ENCODE assay signal across 30 mouse cellular contexts in genomic region chr6:113263531-113263930, GRCm38 (mm10). TPM values are rescaled to one million over a fixed set of nuclear protein-coding genes. Genes with fewer than 3 reads are reported as not detected.
DNase-seq lines count a peak whose midpoint lies in the region; ATAC-seq and TF ChIP-seq lines count a peak whose summit lies in the region.
"Had no signal": no experiment of that assay in that cellular context is flagged by ENCODE, and none has a peak within 500 bp of the region (broad histone marks: within the 10 kb centered on the region; RNA-seq: fewer than 3 reads in every experiment).

No protein-coding gene starts in this region.

- peaks cover 87% of the 10 kb centered on the region for H3K36me3 ChIP-seq in hindbrain, embryonic 14.5 days (replicated peaks; ENCODE audit: control insufficient read depth, insufficient read depth)
- 0 out of 2 replicates have a peak, but pooled peaks cover 3% of the 10 kb centered on the region for H3K36me3 ChIP-seq in hindbrain, embryonic 11.5 days (ENCODE audit: control insufficient read depth, insufficient read depth, low read length)
- H3K36me3 ChIP-seq in hindbrain, postnatal 0 days (ENCODE audit: insufficient read depth, low read length): peaks cover 65% of the 10 kb centered on the region
- peaks cover 96% of the 10 kb centered on the region for H3K36me3 ChIP-seq in hindbrain, embryonic 13.5 days

- H3K9ac ChIP-seq in hindbrain, embryonic 14.5 days: no peak overlapping the region
- no peak overlapping the region for H3K9ac ChIP-seq in hindbrain, embryonic 11.5 days (ENCODE audit: low read depth, low read length)
- H3K9ac ChIP-seq in hindbrain, postnatal 0 days (replicated peaks; ENCODE audit: low read length): no peak overlapping the region
- H3K9ac ChIP-seq in hindbrain, embryonic 13.5 days: no peak overlapping the region
- H3K9ac ChIP-seq: embryonic facial prominence, embryonic 13.5 days; forebrain, embryonic 13.5 days; heart, embryonic 13.5 days; intestine, embryonic 15.5 days had no signal

- no peak overlapping the region for H3K4me2 ChIP-seq in hindbrain, embryonic 14.5 days (replicated peaks)
- no peak overlapping the region for H3K4me2 ChIP-seq in hindbrain, embryonic 11.5 days (replicated peaks; ENCODE audit: low read depth, low read length)
- no peak overlapping the region for H3K4me2 ChIP-seq in hindbrain, postnatal 0 days (ENCODE audit: low read depth, low read length)
- no peak overlapping the region for H3K4me2 ChIP-seq in hindbrain, embryonic 13.5 days
- H3K4me2 ChIP-seq: embryonic facial prominence, embryonic 13.5 days; forebrain, embryonic 13.5 days; heart, embryonic 13.5 days; intestine, embryonic 15.5 days had no signal

- no peak for TF ChIP-seq CTCF in hindbrain, postnatal 0 days (IDR thresholded peaks at IDR 0.05; ENCODE audit: low read depth)

- WGBS in hindbrain, embryonic 14.5 days: 92% methylated on average over 6 of the region's 6 CpGs
- 88% methylated on average over 6 of the region's 6 CpGs for WGBS in hindbrain, embryonic 11.5 days
- WGBS in hindbrain, postnatal 0 days: 85% methylated on average over 6 of the region's 6 CpGs
- 91% methylated on average over 6 of the region's 6 CpGs for WGBS in hindbrain, embryonic 13.5 days

- H3K9me3 ChIP-seq in hindbrain, embryonic 14.5 days (ENCODE audit: control insufficient read depth, low read length): no peaks in the 10 kb centered on the region
- no peaks in the 10 kb centered on the region for H3K9me3 ChIP-seq in hindbrain, embryonic 11.5 days (ENCODE audit: control insufficient read depth, low read length)
- H3K9me3 ChIP-seq in hindbrain, postnatal 0 days (ENCODE audit: low read length): no peaks in the 10 kb centered on the region
- no peaks in the 10 kb centered on the region for H3K9me3 ChIP-seq in hindbrain, embryonic 13.5 days
- H3K9me3 ChIP-seq: embryonic facial prominence, embryonic 13.5 days; forebrain, embryonic 10.5 days; forebrain, embryonic 13.5 days; G1E; heart, embryonic 10.5 days; heart, embryonic 13.5 days; intestine, embryonic 15.5 days had no signal

- H3K27me3 ChIP-seq in hindbrain, embryonic 14.5 days (ENCODE audit: control insufficient read depth, insufficient read depth, low read length): no peaks in the 10 kb centered on the region
- H3K27me3 ChIP-seq in hindbrain, embryonic 11.5 days (ENCODE audit: control insufficient read depth, insufficient read depth, low read length): no peaks in the 10 kb centered on the region
- no peaks in the 10 kb centered on the region for H3K27me3 ChIP-seq in hindbrain, postnatal 0 days (ENCODE audit: insufficient read depth, low read length)
- H3K27me3 ChIP-seq in hindbrain, embryonic 13.5 days: no peaks in the 10 kb centered on the region
- H3K27me3 ChIP-seq: CH12.LX; embryonic facial prominence, embryonic 13.5 days; forebrain, embryonic 13.5 days; heart, embryonic 13.5 days; intestine, embryonic 15.5 days; Patski had no signal

- H3K4me1 ChIP-seq in hindbrain, embryonic 14.5 days (replicated peaks; ENCODE audit: control insufficient read depth, insufficient read depth, low read length): no peaks in the 10 kb centered on the region
- no peaks in the 10 kb centered on the region for H3K4me1 ChIP-seq in hindbrain, embryonic 11.5 days (replicated peaks; ENCODE audit: control insufficient read depth, insufficient read depth, low read length)
- no peaks in the 10 kb centered on the region for H3K4me1 ChIP-seq in hindbrain, postnatal 0 days (ENCODE audit: insufficient read depth, low read length)
- H3K4me1 ChIP-seq in hindbrain, embryonic 13.5 days (replicated peaks): no peaks in the 10 kb centered on the region
- H3K4me1 ChIP-seq: embryonic facial prominence, embryonic 13.5 days; forebrain, embryonic 10.5 days; forebrain, embryonic 13.5 days; intestine, embryonic 15.5 days had no signal

- no peak overlapping the region for H3K4me3 ChIP-seq in hindbrain, embryonic 14.5 days (replicated peaks; ENCODE audit: low read length)
- no peak overlapping the region for H3K4me3 ChIP-seq in hindbrain, embryonic 11.5 days (ENCODE audit: low read depth, low read length)
- H3K4me3 ChIP-seq in hindbrain, postnatal 0 days (ENCODE audit: low read length): no peak overlapping the region
- no peak overlapping the region for H3K4me3 ChIP-seq in hindbrain, embryonic 13.5 days
- H3K4me3 ChIP-seq: embryonic facial prominence, embryonic 13.5 days; forebrain, embryonic 10.5 days; forebrain, embryonic 13.5 days; heart, adult 2 months; heart, embryonic 10.5 days; heart, embryonic 13.5 days; intestine, embryonic 15.5 days had no signal

- peak; percentile 55; the same call in 1 of the 2 replicates for ATAC-seq in hindbrain, embryonic 14.5 days (ENCODE audit: low FRiP score)
- ATAC-seq in hindbrain, embryonic 11.5 days (ENCODE audit: low FRiP score): no peak
- ATAC-seq in hindbrain, postnatal 0 days: peak; percentile 81
- no peak for ATAC-seq in hindbrain, embryonic 13.5 days (ENCODE audit: low FRiP score)
- ATAC-seq: forebrain, embryonic 13.5 days; forebrain, embryonic 16.5 days; intestine, embryonic 15.5 days had no signal

- DNase-seq in hindbrain, embryonic 14.5 days (ENCODE audit: low spot score): no peak
- no peak for DNase-seq in hindbrain, embryonic 11.5 days (ENCODE audit: low spot score)
- peak; percentile 48 for DNase-seq in hindbrain, postnatal 0 days (ENCODE audit: low spot score)
- peak; percentile 38 for DNase-seq in retina, postnatal 1 day
- no peak for DNase-seq in retina, embryonic 14.5 days (ENCODE audit: low spot score)
- DNase-seq: adrenal gland, postnatal 10 days; adrenal gland, postnatal 36 days; B cell, adult 2 months; cerebellum, adult 11 months; cerebellum, adult 2 months; cerebellum, adult 9-11 months; cerebellum, postnatal 25 days; gastrocnemius, postnatal 10 days; gastrocnemius, postnatal 36 days; heart, adult 2 months; heart, postnatal 14 days; heart, postnatal 4 days; kidney, adult 11 months had no signal

- H3K27ac ChIP-seq in hindbrain, embryonic 14.5 days: 0 out of 2 replicates have a peak overlapping the region, but pooled peaks have one; percentile 5
- H3K27ac ChIP-seq in hindbrain, embryonic 11.5 days (ENCODE audit: low read depth, low read length): no peak overlapping the region
- no peak overlapping the region; the same call in 1 of the 2 replicates for H3K27ac ChIP-seq in hindbrain, postnatal 0 days
- H3K27ac ChIP-seq in hindbrain, embryonic 13.5 days: no peak overlapping the region
- H3K27ac ChIP-seq: embryonic facial prominence, embryonic 13.5 days; forebrain, embryonic 10.5 days; forebrain, embryonic 13.5 days; heart, adult 2 months; heart, embryonic 10.5 days; heart, embryonic 13.5 days; intestine, embryonic 15.5 days had no signal

RNA-seq across cellular contexts. Expression of gene Cpne9, which starts 18.6 kb away (rescaled TPM):
- polyA plus RNA-seq in hindbrain, embryonic 14.5 days (2014; fragmentation: Nextera tagmentation; extraction: Ambion mirVana): 2.4 and 5.0 TPM in 2 replicates
- 0.24 and 0.29 TPM in 2 replicates for polyA plus RNA-seq in hindbrain, embryonic 11.5 days (2014; fragmentation: Nextera tagmentation; extraction: Ambion mirVana)
- 4.2 and 16.9 TPM in 2 replicates for total RNA-seq in hindbrain, postnatal 0 days (2014; rRNA removed)
- 16.1 and 18.6 TPM in 2 replicates for polyA plus RNA-seq in hindbrain, postnatal 0 days (2015; fragmentation: Nextera tagmentation; extraction: Ambion mirVana)
- polyA plus RNA-seq in hindbrain, embryonic 13.5 days (2015; fragmentation: Nextera tagmentation; extraction: Ambion mirVana): 1.2 and 1.9 TPM in 2 replicates
- total RNA-seq: gastrocnemius, postnatal 36 days; granulocyte monocyte progenitor cell, adult 5-6 weeks; heart, postnatal 4 days had no signal
- polyA plus RNA-seq: heart, embryonic 10.5 days; heart, embryonic 13.5 days had no signal

RNA-seq across cellular contexts. Expression of gene Mtmr14, which starts 25.9 kb away (rescaled TPM):
- 36.3 and 36.7 TPM in 2 replicates for polyA plus RNA-seq in hindbrain, embryonic 14.5 days (2014; fragmentation: Nextera tagmentation; extraction: Ambion mirVana)
- 44.7 and 46.8 TPM in 2 replicates for polyA plus RNA-seq in hindbrain, embryonic 11.5 days (2014; fragmentation: Nextera tagmentation; extraction: Ambion mirVana)
- 48.9 and 49.8 TPM in 2 replicates for total RNA-seq in hindbrain, postnatal 0 days (2014; rRNA removed)
- 29.1 and 34.8 TPM in 2 replicates for polyA plus RNA-seq in hindbrain, postnatal 0 days (2015; fragmentation: Nextera tagmentation; extraction: Ambion mirVana)
- 34.7 and 35.5 TPM in 2 replicates for polyA plus RNA-seq in hindbrain, embryonic 13.5 days (2015; fragmentation: Nextera tagmentation; extraction: Ambion mirVana)

RNA-seq across cellular contexts. Expression of gene Brpf1, which starts 43.4 kb away (rescaled TPM):
- 17.5 and 18.1 TPM in 2 replicates for polyA plus RNA-seq in hindbrain, embryonic 14.5 days (2014; fragmentation: Nextera tagmentation; extraction: Ambion mirVana)
- 19.4 and 22.0 TPM in 2 replicates for polyA plus RNA-seq in hindbrain, embryonic 11.5 days (2014; fragmentation: Nextera tagmentation; extraction: Ambion mirVana)
- total RNA-seq in hindbrain, postnatal 0 days (2014; rRNA removed): 34.4 and 34.6 TPM in 2 replicates
- 12.3 and 12.8 TPM in 2 replicates for polyA plus RNA-seq in hindbrain, postnatal 0 days (2015; fragmentation: Nextera tagmentation; extraction: Ambion mirVana)
- polyA plus RNA-seq in hindbrain, embryonic 13.5 days (2015; fragmentation: Nextera tagmentation; extraction: Ambion mirVana): 17.1 and 17.3 TPM in 2 replicates

Comparison
In these comparisons a context has a peak if more than half of its experiments do, and no peak if none do; other contexts are left out.
1. ATAC-seq: peak in hindbrain, embryonic 14.5 days (single experiment) and hindbrain, postnatal 0 days (single experiment); none in hindbrain, embryonic 11.5 days (single experiment) and hindbrain, embryonic 13.5 days (single experiment).
2. DNase-seq: peak in hindbrain, postnatal 0 days (single experiment) and retina, postnatal 1 day (single experiment); none in hindbrain, embryonic 14.5 days (single experiment), hindbrain, embryonic 11.5 days (single experiment) and retina, embryonic 14.5 days (single experiment).